Mouse (Mus musculus) forebrain, embryonic 13.5 days (tissue): ENCODE measurements around the gene Fbxo24. TPM values are rescaled to one million over a fixed set of nuclear protein-coding genes. Genes with fewer than 3 reads are reported as not detected.

ENCODE experiments used
- ATAC-seq: fragments of 200-750 bp; cut with Nextera tagmentation; 2 replicates; pipeline ENCODE4 v1.8.0; 2017
- H3K27ac ChIP-seq: fragments of 300-500 bp; sonication (generic); 2 replicates; pipeline ENCODE4 v1.5.1; 2015; ENCODE audit warnings: inconsistent platforms, mild to moderate bottlenecking, moderate library complexity
- H3K27me3 ChIP-seq: fragments of 300-500 bp; sonication (generic); 2 replicates; pipeline ENCODE4 v1.6.1; 2015; ENCODE audit warnings: mild to moderate bottlenecking, inconsistent platforms
- H3K36me3 ChIP-seq: fragments of 300-500 bp; sonication (generic); 2 replicates; pipeline ENCODE4 v1.6.1; 2015; ENCODE audit warnings: mild to moderate bottlenecking, inconsistent platforms; ENCODE audit not compliant: poor library complexity, severe bottlenecking
- H3K4me1 ChIP-seq: fragments of 300-500 bp; sonication (generic); 2 replicates; pipeline ENCODE4 v1.6.1; 2015; ENCODE audit warnings: inconsistent platforms
- H3K4me2 ChIP-seq: fragments of 300-500 bp; sonication (generic); 2 replicates; pipeline ENCODE4 v1.6.1; 2015; ENCODE audit warnings: inconsistent platforms, mild to moderate bottlenecking, moderate library complexity
- H3K4me3 ChIP-seq: fragments of 300-500 bp; sonication (generic); 2 replicates; pipeline ENCODE4 v1.5.1; 2015; ENCODE audit warnings: mild to moderate bottlenecking, inconsistent platforms
- H3K9ac ChIP-seq: fragments of 300-500 bp; sonication (generic); 2 replicates; pipeline ENCODE4 v1.6.1; 2015; ENCODE audit warnings: mild to moderate bottlenecking, inconsistent platforms
- H3K9me3 ChIP-seq: fragments of 300-500 bp; sonication (generic); replicated peaks from 2 replicates; pipeline ENCODE4 v1.6.1; 2016; ENCODE audit warnings: inconsistent platforms
- WGBS: fragments of 180-500 bp; shearing (Covaris S2); methylation state at CpG from one replicate; pipeline ENCODE4 v1.1.7; 2015; 5-methylcytosine and 5-hydroxymethylcytosine counted together
- polyA plus RNA-seq: library from polyadenylated mRNA; unstranded; fragments of >200 nt; fragmentation: Nextera tagmentation; extraction: Ambion mirVana; gene quantifications from 2 replicates; pipeline ENCODE4 v1.2.1, GENCODE M21; 2015

Fbxo24 gene
- polyA plus RNA-seq, 1 experiment from 2014 or later = 0.22 TPM

DNA sequence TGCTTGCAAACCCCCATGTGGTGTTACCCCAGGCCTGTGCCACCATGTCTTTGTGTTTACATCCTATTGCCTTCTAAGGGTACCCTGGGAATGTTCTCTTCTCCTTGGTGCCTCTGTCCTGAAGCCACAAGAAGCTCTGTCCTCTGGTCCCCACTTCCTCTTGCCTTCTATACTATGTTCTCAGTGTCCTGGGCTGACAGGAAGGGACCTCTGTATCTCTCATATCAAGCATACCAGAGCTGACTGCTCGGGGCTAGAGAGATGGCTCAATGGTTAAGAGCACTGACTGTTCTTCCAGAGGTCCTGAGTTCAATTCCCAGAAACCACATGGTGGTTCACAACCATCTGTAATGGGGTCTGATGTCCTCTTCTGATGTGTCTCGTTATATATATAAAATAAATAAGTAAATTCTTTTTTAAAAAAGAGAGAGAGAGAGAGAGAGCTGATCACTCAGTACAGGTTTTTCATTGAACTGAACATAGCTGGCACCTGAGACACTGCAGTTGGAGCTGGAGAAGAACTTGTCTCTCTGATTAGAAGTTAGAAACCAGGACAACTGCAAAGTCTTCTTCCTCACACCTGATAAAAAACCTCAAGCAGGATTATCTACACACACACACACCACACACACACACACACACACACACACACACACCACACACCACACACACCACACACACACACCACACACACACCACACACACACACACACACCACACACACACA is 30.5 kb downstream of the Fbxo24 start:
- H3K4me3 ChIP-seq = no peak overlapping the region

DNA sequence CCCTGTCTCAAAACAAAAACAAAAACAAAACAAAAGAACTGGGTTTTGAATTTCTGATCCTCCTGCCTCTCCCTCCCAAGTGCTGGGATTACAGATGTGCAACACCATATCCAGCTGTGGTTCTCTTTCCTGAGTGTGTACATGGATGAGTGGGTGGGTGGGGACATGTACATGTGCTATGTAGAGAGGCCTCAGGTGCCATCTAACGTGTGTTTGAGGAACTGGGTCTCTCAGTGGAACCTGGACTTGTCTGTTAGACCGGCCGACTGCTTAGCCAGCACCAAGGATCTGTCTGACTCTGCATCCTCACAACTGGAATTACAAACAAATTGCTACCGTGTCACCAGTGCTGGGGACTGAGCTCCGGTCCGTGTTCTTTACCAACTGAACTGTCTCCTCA is 31.2 kb downstream of the Fbxo24 start:
- Histone ChIP-seq H3K27ac (no peak overlapping the region), H3K9ac (no peak overlapping the region), H3K36me3 (peaks cover 14% of the 10 kb centered on the region), H3K4me3 (no peak overlapping the region), H3K27me3 (no peaks in the 10 kb centered on the region), H3K4me1 (peaks cover 25% of the 10 kb centered on the region), H3K9me3 (no peaks in the 10 kb centered on the region), H3K4me2 (no peak overlapping the region)
- ATAC-seq = no peak
- WGBS = 98% methylated on average over 6 of the region's 6 CpGs

More for the DNA sequence above, 30.5 kb downstream of the Fbxo24 start:
- Histone ChIP-seq H3K9ac (no peak overlapping the region), H3K9me3 (no peaks in the 10 kb centered on the region), H3K27ac (no peak overlapping the region), H3K4me1 (peaks cover 31% of the 10 kb centered on the region), H3K27me3 (no peaks in the 10 kb centered on the region), H3K36me3 (peaks cover 14% of the 10 kb centered on the region), H3K4me2 (no peak overlapping the region)
- no peak for ATAC-seq
- 91% methylated on average over 2 of the region's 2 CpGs for WGBS

- H3K4me3 ChIP-seq = no peak overlapping the region
- WGBS = 34% methylated on average over 26 of the region's 30 CpGs
- H3K27me3 ChIP-seq = no peaks in the 10 kb centered on the region
- ATAC-seq = no peak
- H3K27ac ChIP-seq = no peak overlapping the region
- peaks cover 14% of the 10 kb centered on the region for H3K36me3 ChIP-seq
- no peak overlapping the region for H3K9ac ChIP-seq
- H3K4me2 ChIP-seq = peak overlapping the region; percentile 27
- H3K9me3 ChIP-seq = no peaks in the 10 kb centered on the region
- peaks cover 16% of the 10 kb centered on the region for H3K4me1 ChIP-seq
Observed at GRCm38 (mm10) chr5:137596601-137597261, 32.1 kb downstream of the Fbxo24 start.

DNA sequence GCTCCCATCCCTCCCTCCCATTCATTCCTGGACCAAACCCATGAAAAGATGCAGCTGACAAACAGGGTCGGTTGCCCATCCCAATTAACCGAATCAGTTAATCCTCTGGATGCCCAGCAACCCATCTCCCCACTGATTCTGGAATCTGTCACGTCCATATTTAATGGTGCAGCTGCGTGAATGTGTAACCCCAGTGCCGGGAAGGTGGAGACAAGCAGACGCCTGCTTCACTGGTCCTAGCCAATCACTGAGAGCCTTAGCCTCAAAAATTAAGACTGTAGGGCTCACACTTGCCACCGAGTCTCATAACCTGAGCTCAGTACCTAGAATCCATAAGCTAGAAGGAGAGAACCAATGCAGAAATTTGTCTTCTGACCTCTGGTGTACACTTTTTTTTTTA is 32.9 kb downstream of the Fbxo24 start:
- Histone ChIP-seq H3K4me1 (peaks cover 14% of the 10 kb centered on the region), H3K9ac (no peak overlapping the region), H3K4me3 (no peak overlapping the region), H3K27ac (no peak overlapping the region), H3K27me3 (no peaks in the 10 kb centered on the region), H3K36me3 (peaks cover 14% of the 10 kb centered on the region), H3K9me3 (no peaks in the 10 kb centered on the region), H3K4me2 (no peak overlapping the region)
- whole genome bisulfite sequencing = 76% methylated on average over 7 of the region's 7 CpGs
- no peak for ATAC-seq

GRCm38 (mm10) chr5:137590507-137590906 is 38.3 kb downstream of the Fbxo24 start:
- no peak overlapping the region for H3K4me2 ChIP-seq
- H3K27me3 ChIP-seq = no peaks in the 10 kb centered on the region
- no peak for ATAC-seq
- H3K9me3 ChIP-seq = no peaks in the 10 kb centered on the region
- H3K4me3 ChIP-seq = no peak overlapping the region
- WGBS = 74% methylated on average over 5 of the region's 5 CpGs
- no peak overlapping the region for H3K27ac ChIP-seq
- H3K36me3 ChIP-seq = no peaks in the 10 kb centered on the region
- H3K4me1 ChIP-seq = no peaks in the 10 kb centered on the region
- no peak overlapping the region for H3K9ac ChIP-seq

- no peak overlapping the region for H3K4me3 ChIP-seq
- 35% methylated on average over 8 of the region's 8 CpGs for WGBS
- no peak overlapping the region for H3K4me2 ChIP-seq
- ATAC-seq = no peak
- H3K27ac ChIP-seq = no peak overlapping the region
- H3K9me3 ChIP-seq = no peaks in the 10 kb centered on the region
- H3K9ac ChIP-seq = no peak overlapping the region
- H3K36me3 ChIP-seq = no peaks in the 10 kb centered on the region
- peaks cover 12% of the 10 kb centered on the region for H3K4me1 ChIP-seq
- peaks cover 13% of the 10 kb centered on the region for H3K27me3 ChIP-seq
Observed at GRCm38 (mm10) chr5:137584976-137585375, 43.8 kb downstream of the Fbxo24 start.

DNA sequence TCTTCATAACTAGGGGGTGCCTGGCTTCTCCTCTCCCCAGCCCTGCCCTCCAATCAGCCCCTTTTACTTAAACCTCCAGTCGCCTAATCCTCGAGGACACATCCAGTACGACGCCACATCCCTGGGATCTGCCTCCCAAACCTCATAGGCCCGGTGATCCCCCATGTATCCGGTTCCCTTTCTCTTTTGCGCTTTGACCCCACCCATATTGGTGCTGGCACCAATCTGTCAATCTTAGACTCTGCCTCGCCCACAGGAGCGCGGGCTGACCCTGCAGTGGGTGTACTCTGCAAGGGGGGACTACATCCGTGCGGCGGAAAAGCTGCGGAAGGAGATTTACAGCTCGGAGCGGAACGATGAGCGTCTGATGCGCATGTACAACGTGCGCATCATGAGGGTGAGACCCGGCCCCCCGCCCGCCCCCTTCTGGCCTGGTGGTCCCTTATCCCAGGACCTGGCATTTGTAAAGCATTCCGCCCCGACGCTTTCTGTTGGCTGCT is 45.1 kb downstream of the Fbxo24 start:
- peak overlapping the region; percentile 40; the same call in 1 of the 2 replicates for H3K27ac ChIP-seq
- ATAC-seq = peak; percentile 89
- peak overlapping the region; percentile 65 for H3K4me2 ChIP-seq
- no peaks in the 10 kb centered on the region for H3K36me3 ChIP-seq
- no peaks in the 10 kb centered on the region for H3K9me3 ChIP-seq
- peaks cover 13% of the 10 kb centered on the region for H3K27me3 ChIP-seq
- 19% methylated on average over 27 of the region's 27 CpGs for WGBS
- H3K4me3 ChIP-seq = peak overlapping the region; percentile 38
- H3K9ac ChIP-seq = peak overlapping the region; percentile 70
- H3K4me1 ChIP-seq = peaks cover 12% of the 10 kb centered on the region

- Histone ChIP-seq H3K9me3 (no peaks in the 10 kb centered on the region), H3K4me2 (peak overlapping the region; percentile 65; the same call in 1 of the 2 replicates), H3K4me1 (peaks cover 12% of the 10 kb centered on the region), H3K36me3 (no peaks in the 10 kb centered on the region), H3K9ac (peak overlapping the region; percentile 70; the same call in 1 of the 2 replicates), H3K27ac (no peak overlapping the region), H3K4me3 (no peak overlapping the region), H3K27me3 (peaks cover 13% of the 10 kb centered on the region)
- WGBS = 40% methylated on average over 8 of the region's 8 CpGs
- no peak for ATAC-seq
Observed at GRCm38 (mm10) chr5:137582702-137583101, 46.1 kb downstream of the Fbxo24 start.

DNA sequence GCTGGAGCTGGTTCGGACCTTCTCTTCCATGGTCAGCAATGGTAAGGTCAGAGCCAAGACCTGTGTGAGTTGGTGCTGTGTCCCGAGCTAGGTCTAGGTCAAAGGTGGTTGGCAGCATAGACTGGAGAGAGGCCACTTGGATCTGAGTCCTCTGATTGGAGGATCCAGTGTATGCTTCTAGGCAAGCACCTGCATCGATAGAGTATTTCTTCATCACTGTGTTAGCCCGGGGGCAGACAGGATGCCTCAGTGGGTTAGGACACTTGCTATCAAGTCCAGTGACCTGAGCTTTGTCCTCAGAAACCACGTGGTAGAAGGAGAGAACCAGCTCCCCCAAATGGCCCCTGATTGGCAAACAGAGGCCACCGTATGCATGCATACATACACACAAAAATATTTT is 48.6 kb downstream of the Fbxo24 start:
- no peak overlapping the region for H3K4me3 ChIP-seq
- no peak overlapping the region for H3K27ac ChIP-seq
- 78% methylated on average over 6 of the region's 6 CpGs for WGBS
- no peaks in the 10 kb centered on the region for H3K36me3 ChIP-seq
- no peak overlapping the region for H3K9ac ChIP-seq
- no peaks in the 10 kb centered on the region for H3K9me3 ChIP-seq
- H3K4me1 ChIP-seq = peaks cover 12% of the 10 kb centered on the region
- H3K27me3 ChIP-seq = peaks cover 13% of the 10 kb centered on the region
- ATAC-seq = no peak
- H3K4me2 ChIP-seq = no peak overlapping the region

DNA sequence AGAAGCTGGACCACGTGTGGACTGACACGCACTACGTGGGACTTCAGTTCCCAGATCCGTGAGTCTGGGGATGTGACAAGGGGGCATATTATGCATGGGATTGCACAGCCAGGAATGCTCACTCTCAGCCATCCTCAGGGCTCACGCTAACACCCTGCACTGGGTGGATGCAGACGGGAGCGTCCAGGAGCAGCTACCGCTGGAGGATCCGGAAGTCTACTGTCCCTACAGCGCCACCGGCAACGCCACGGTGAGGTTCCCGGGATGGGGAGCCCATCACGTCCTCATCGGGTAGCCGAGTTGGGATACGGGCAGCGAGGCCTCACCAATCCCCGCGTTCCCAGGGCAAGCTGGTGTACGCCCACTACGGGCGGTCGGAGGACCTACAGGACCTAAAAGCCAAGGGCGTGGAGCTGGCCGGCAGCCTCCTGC is 54.3 kb downstream of the Fbxo24 start:
- H3K27me3 ChIP-seq = peaks cover 15% of the 10 kb centered on the region
- peaks cover 6% of the 10 kb centered on the region; the same call in 1 of the 2 replicates for H3K4me1 ChIP-seq
- no peaks in the 10 kb centered on the region for H3K9me3 ChIP-seq
- no peaks in the 10 kb centered on the region for H3K36me3 ChIP-seq
- ATAC-seq = peak; percentile 13; the same call in 1 of the 2 replicates
- no peak overlapping the region for H3K27ac ChIP-seq
- peak overlapping the region; percentile 55 for H3K4me2 ChIP-seq
- peak overlapping the region; percentile 25 for H3K4me3 ChIP-seq
- WGBS = 10% methylated on average over 27 of the region's 27 CpGs
- peak overlapping the region; percentile 59 for H3K9ac ChIP-seq

DNA sequence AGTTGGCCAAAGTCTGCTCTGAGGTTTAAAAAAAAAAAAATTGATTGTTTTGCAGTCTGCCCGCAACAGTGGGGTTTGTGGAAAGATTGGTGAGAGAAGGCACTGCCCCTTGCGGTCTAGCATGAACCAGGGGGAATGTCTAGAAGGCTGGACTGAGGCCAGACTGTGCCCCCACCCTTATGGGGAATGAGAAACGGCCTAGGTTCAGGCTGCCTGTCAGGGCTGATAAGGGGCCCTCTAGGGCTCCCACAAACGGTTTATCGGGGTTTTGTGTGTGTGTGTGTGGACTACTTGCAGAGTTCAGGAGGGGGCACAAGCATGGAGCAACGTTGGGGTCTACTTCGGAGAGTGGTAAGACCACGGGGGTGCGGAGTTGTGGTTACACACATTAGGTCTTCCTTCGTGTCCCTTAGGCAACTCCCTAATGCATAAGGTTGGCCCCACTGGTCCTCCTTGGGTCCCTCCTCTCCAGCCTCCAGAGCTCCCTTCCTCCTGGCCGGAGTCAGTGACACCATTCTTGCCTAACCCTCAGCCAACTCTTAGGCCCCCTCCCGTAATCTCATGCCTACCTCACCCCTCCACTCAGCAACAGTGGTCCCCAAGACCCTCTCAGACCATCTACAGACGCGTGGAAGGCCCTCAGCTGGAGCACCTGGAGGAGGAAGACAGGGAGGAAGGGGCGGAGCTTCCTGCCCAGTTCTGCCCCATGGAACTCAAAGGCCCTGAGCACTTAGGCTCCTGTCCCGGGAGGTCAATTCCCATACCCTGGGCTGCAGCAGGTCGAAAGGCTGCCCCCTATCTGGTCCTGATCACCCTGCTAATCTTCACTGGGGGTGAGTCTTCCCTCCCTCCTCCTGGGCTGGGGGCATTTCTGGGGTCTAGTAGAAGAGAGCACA is 57.9 kb downstream of the Fbxo24 start:
- Histone ChIP-seq H3K36me3 (peaks cover 7% of the 10 kb centered on the region; the same call in 1 of the 2 replicates), H3K27ac (no peak overlapping the region), H3K9me3 (no peaks in the 10 kb centered on the region), H3K27me3 (peaks cover 15% of the 10 kb centered on the region), H3K4me1 (peaks cover 6% of the 10 kb centered on the region; the same call in 1 of the 2 replicates), H3K9ac (no peak overlapping the region), H3K4me2 (no peak overlapping the region), H3K4me3 (no peak overlapping the region)
- ATAC-seq = no peak
- 80% methylated on average over 17 of the region's 17 CpGs for WGBS
